Mouse (Mus musculus): Measurements from ENCODE around the gene Ranbp3.

The Ranbp3 gene

DNA sequence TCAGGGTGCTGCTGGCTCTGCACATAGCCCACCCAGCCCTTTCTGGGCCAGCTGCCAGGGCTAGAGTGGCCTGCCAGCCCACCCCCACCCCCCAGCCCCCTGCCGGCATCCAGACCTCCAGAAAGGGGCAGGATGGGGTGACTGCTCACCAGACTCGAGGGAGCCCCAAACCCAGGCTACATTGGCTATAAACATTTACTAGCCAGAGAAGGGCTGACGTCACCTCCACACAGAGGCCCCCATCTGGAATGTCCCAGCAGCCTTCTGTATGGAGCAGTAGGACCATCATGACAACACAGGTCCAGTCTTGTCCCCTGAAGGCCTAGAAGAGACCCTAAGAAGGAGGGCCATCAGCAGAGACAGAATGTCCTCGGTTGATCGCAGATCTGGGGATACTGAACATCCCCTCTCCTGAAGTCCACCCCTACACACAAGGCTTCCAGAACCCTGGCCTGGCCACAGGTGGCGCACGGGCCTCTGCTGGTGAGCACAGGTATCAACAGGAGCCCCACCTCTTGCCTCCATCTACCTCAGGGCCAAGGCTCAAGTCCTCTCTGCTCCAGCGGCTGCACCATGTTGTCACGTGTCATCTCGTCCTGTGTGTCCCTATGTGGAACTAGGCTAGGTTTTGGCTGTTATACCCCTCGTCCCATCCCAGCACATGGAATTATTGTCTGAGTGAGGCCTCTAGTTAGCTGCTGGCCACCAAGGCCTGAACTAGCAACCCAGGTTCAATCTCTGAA, 50.5 kb downstream of the Ranbp3 start:
- DNase-seq (ENCODE audit: extremely low read depth, low read depth, low spot score) = no peak

- DNase-seq (ENCODE audit: extremely low read depth, low read depth, low spot score) = no peak
These were observed 54.0 kb downstream of the Ranbp3 start for GRCm38 (mm10) chr17:56727029-56727649.

DNA sequence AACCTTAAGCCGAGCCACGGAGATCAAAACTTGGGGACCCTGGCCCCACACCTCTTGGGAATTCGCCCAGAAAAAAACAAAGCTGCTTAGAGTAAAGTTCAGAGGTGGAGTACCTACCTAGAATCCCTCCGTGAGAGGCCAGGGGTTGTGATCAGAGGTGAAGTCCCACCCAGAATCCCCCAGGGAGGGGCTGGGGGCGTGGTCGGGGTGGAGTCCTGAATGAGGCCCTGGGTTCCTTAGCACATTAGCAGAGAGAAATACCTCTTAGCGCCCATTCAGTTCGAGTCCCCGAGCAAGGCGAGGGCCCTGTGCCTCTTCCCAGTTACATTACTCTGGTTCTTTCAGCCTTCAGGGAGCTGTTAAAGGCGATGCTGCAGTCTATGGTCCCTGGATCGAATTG, 54.6 kb downstream of the Ranbp3 start:
- no peak for DNase-seq (ENCODE audit: extremely low read depth, low read depth, low spot score)

- no peak for DNase-seq (ENCODE audit: extremely low read depth, low read depth, low spot score)
These were observed 55.0 kb downstream of the Ranbp3 start for GRCm38 (mm10) chr17:56728117-56728516.

GRCm38 (mm10) chr17:56729151-56729550, 56.1 kb downstream of the Ranbp3 start:
- DNase-seq (ENCODE audit: extremely low read depth, low read depth, low spot score) = no peak

- no peak for DNase-seq (ENCODE audit: extremely low read depth, low read depth, low spot score)
These were observed 56.6 kb downstream of the Ranbp3 start for GRCm38 (mm10) chr17:56729656-56730055.

DNA sequence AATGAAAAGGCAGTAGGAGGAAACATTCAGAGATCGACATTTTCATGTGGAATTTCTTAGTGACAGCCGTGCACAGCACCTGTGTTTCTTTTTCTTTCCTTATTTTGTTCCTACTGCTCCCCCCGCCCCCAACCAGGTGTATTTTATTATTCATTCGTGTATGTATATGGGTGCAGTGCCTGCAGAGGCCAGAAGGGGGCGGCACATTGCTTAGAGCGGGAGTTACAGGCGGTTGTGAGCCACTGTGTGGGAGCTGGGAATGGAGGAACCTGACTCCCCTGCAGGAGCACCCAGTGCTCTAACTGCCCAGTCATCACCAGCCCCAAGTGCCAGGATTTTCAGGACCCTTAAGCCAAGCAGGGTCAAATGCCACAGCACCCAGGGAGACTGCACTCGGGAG, 63.4 kb downstream of the Ranbp3 start:
- no peak for DNase-seq (ENCODE audit: extremely low read depth, low read depth, low spot score)

GRCm38 (mm10) chr17:56738221-56738620, 65.1 kb downstream of the Ranbp3 start:
- no peak for DNase-seq (ENCODE audit: extremely low read depth, low read depth, low spot score)

- no peak for DNase-seq (ENCODE audit: extremely low read depth, low read depth, low spot score)
These were observed 67.2 kb downstream of the Ranbp3 start for GRCm38 (mm10) chr17:56740118-56740787.

GRCm38 (mm10) chr17:56740788-56741160, 67.7 kb downstream of the Ranbp3 start:
- DNase-seq (ENCODE audit: extremely low read depth, low read depth, low spot score) = no peak

- DNase-seq (ENCODE audit: extremely low read depth, low read depth, low spot score) = no peak
These were observed 71.1 kb downstream of the Ranbp3 start for GRCm38 (mm10) chr17:56744173-56744572.

- no peak for DNase-seq (ENCODE audit: extremely low read depth, low read depth, low spot score)
These were observed 78.4 kb downstream of the Ranbp3 start for GRCm38 (mm10) chr17:56751404-56752072.

DNA sequence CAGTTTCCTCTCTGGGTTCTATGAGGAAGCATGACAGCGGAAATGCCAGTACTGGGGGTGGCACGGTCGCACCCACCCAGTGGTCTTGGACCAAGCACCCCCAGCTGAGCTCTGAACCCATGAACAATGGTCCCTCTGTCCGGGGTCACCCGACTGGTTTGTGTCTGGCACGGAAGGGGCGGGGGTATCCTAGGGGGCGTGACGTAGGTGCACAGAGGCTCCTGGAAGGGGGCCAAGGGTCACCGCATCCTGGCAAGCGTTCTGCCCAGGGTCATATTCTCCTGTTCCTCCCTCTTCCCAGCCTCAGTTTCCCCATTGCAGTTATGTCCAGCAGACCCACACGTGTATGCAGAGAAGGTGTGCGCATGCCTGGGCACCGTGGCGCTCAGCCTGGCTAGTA, 80.4 kb downstream of the Ranbp3 start:
- no peak for DNase-seq (ENCODE audit: extremely low read depth, low read depth, low spot score)

DNA sequence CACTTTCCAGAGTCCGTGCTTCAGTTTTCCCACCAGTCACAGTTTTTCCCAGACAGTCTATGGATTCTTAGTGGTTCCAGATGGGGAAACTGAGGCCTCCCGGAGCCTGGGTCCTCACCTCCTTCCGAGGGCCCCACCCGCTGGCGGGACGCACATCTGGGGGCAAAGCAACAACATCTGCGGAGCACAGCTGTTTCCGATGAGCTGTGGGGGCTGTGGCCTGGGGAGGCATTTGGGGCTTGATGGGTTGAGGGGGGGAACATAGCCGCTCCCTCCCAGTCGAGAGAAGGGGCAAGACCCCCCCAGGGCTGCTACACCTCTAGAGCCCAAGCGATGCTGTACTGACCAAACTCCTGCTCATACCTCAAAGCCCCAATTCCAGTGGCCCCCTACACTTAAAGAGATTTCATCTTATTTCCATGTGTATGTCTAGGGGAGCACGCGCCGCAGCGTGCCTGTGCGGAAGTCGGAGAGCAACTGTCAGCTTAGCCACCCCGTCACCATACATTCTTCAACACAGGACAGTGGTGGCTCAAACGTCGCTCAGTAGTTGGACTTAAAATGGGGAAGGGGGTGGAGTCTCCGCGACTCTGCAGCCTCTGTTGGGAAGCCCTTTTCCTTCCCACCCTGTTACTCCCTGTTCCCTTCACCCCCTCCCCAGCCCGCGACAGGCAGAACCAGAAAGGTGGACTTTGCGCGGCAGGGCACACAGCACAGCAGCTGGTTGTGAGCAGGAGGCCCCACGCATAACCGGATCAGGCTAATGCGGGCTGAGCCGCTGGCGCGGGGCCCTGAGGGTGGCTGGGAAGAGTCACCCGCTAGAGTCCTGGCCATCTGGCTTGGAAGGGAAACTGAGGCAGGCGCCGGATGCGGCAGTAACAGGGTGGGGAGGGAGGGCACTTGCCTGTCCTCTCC, 81.4 kb downstream of the Ranbp3 start:
- no peak for DNase-seq (ENCODE audit: extremely low read depth, low read depth, low spot score)

DNA sequence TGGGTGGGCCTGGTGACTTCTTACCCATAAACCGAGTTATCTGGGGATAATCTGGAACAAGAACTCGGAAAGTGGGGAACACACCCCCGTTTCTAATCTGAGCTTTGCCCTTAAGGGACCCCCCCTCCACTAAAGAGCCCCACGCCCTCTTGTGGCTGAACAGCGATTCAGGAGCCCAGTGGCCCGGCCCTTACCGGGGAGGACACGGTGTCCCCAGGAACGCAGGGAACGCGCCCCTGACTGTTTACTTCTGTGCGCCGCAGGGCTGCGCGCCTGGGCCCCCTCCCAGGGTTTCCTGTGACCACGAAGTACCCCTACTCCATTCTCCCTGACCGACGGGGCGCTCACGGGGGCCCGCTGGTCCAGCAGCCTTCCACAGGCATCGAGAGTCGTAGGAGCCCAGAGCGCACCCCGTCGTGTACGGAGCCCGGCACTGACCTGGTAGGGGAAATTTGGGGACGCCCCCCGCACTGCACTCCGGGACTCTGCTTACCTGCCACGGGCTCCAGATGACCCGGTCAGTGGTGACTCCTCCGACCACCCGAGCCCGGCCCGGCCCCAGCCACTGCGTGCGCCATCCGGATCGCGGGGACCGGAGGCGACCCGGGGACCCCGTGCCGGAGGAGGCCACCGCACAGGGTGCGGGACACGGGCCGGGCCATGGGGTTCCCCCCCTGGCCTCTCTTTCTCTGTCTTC, 83.8 kb downstream of the Ranbp3 start:
- no peak for DNase-seq (ENCODE audit: extremely low read depth, low read depth, low spot score)

DNA sequence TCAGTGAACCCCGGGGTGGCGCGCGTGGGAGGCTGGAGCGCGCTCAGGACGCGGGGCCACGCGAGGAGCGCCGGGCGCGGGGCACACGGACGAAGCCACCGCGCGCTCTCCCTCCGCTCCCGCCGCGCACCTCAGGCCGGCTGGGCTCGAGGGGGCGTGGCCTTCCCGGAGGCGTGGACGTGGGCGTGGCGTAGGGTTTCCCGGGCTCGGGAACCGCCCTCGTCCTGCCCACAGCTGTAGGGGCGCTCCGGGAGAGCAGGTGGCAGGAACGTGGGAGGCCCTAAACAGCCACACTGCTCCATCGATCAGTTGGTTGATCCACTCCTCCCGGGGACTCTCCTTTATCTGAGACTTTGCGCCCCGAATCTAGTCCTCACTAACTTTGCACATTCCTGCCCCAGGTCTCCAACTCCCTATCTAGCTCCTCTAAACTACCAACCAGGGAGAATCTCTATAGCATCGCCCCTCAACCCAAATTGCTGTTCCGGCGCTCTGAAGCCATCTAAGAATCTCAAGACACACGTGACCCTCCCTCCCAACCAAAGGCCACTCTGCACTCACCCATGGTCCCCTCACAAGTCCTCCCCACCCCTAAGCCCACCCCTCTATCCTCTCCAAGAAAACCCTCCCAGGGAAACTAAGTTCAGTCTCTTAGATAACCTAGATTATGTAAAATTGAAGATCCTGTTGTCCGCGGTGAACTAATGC, 84.5 kb downstream of the Ranbp3 start, which contains the start of gene Nrtn:
TSS of gene Nrtn (minus strand) at position 115 of the 708 bp plus-strand sequence.
- no peak for DNase-seq (ENCODE audit: extremely low read depth, low read depth, low spot score)

GRCm38 (mm10) chr17:56758132-56758531, 85.0 kb downstream of the Ranbp3 start:
- no peak for DNase-seq (ENCODE audit: extremely low read depth, low read depth, low spot score)

DNA sequence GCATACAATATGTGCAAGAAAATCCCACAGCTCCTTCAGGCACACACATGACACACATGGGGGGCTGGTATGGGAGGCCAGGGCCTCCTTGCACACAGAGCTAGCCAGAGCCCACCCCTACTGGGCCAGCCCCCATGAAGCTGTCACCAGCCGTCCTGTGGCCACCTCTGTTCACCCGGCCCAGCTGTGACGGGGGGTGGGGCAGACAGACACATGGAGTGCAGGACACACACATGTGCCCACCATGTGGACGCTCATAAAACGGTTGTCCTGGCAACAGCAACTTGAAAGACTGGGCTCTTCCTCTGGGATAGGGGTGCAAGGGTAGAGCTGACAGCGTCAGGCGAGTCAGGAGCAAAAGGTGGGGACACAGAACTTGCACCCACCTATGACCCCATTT, 86.2 kb downstream of the Ranbp3 start:
- no peak for DNase-seq (ENCODE audit: extremely low read depth, low read depth, low spot score)

DNA sequence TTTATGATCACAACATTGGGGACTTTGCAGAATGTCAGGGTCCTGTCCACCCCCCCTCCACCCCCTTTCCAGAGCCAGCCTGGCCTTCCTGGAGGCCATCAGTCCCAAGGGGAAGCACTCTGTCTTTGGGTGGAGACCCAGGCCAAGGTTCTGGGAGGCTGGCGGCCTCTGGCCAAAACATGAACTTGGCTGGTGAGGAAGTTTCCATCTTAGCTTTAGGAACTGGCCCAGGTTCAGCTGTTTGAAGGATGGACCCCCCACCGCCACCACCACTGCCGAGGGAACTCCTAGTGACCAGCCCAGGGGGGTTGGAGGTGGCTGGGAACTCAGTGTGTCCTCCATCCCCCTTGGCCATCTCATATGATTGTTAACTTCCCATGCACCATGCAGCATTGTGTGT, 88.0 kb downstream of the Ranbp3 start:
- DNase-seq (ENCODE audit: extremely low read depth, low read depth, low spot score) = no peak
